Mouse (Mus musculus): ENCODE results near the gene Olfr1368. TPM values are rescaled to one million over a fixed set of nuclear protein-coding genes. Genes with fewer than 3 reads are reported as not detected.
A peak's percentile ranks its signal among the peaks of the same experiment; 100 is the strongest.
"Not testable (repeated sequence)": the region's sequence is repeated elsewhere in the genome, so short reads cannot be mapped to it uniquely, and the experiment has no call there.

The Olfr1368 gene
- total RNA-seq, 2 experiments from 2014 or later = not detected

GRCm38 (mm10) chr13:21169121-21169656, 23.5 kb upstream of the Olfr1368 start:
- intact Hi-C loops (cut with DNase I) = no loop called here
- DNase-seq = no peak

- DNase-seq = peak in 1 of 2 experiments; percentile 39
- intact Hi-C loops (cut with DNase I) = no loop called here
Measured at GRCm38 (mm10) chr13:21168371-21169011, 22.8 kb upstream of the Olfr1368 start.

GRCm38 (mm10) chr13:21167910-21168300, 22.2 kb upstream of the Olfr1368 start:
- DNase-seq = peak in 1 of 2 experiments; percentile 34
- intact Hi-C loops (cut with DNase I) = no loop called here

- intact Hi-C loops (cut with DNase I) = no loop called here
- peak; percentile 75 to 79 for DNase-seq
Measured at GRCm38 (mm10) chr13:21166936-21167909, 21.6 kb upstream of the Olfr1368 start.

GRCm38 (mm10) chr13:21162591-21162990, 16.9 kb upstream of the Olfr1368 start:
- intact Hi-C loops (cut with DNase I) = loop anchor here (5.0 kb wide), 3 partner anchors 70 to 550 kb away; no protein-coding TSS in a partner anchor

GRCm38 (mm10) chr13:21161591-21161990, 15.9 kb upstream of the Olfr1368 start:
- intact Hi-C loops (cut with DNase I) = loop anchor here (2.0 to 5.0 kb wide), 4 partner anchors 71 to 551 kb away; no protein-coding TSS in a partner anchor
- DNase-seq = no peak

More at GRCm38 (mm10) chr13:21162591-21162990, 16.9 kb upstream of the Olfr1368 start:
- DNase-seq = no peak

GRCm38 (mm10) chr13:21160657-21161590, 15.3 kb upstream of the Olfr1368 start:
- intact Hi-C loops (cut with DNase I) = loop anchor here (2.0 to 5.0 kb wide), 4 partner anchors 71 to 551 kb away; no protein-coding TSS in a partner anchor

GRCm38 (mm10) chr13:21160041-21160511, 14.4 kb upstream of the Olfr1368 start:
- intact Hi-C loops (cut with DNase I) = loop anchor here (2.0 to 5.0 kb wide), 4 partner anchors 72 to 552 kb away; no protein-coding TSS in a partner anchor
- no peak for DNase-seq

More at GRCm38 (mm10) chr13:21160657-21161590, 15.3 kb upstream of the Olfr1368 start:
- peak; percentile 93 to 95 for DNase-seq

GRCm38 (mm10) chr13:21159475-21159819, 13.8 kb upstream of the Olfr1368 start:
- intact Hi-C loops (cut with DNase I) = loop anchor here (1.0 to 5.0 kb wide), 4 partner anchors 219 to 862 kb away; partner anchors contain the start of gene Zfp184
- DNase-seq = no peak

GRCm38 (mm10) chr13:21158785-21159474, 13.3 kb upstream of the Olfr1368 start:
- peak; percentile 88 to 91 for DNase-seq
- intact Hi-C loops (cut with DNase I) = loop anchor here (1.0 to 5.0 kb wide), 4 partner anchors 219 to 862 kb away; partner anchors contain the start of gene Zfp184

- no peak for DNase-seq
- intact Hi-C loops (cut with DNase I) = loop anchor here (2.0 to 5.0 kb wide), 3 partner anchors 789 to 861 kb away; partner anchors contain the start of gene Zfp184
Measured at GRCm38 (mm10) chr13:21158071-21158470, 12.4 kb upstream of the Olfr1368 start.

GRCm38 (mm10) chr13:21155888-21156287, 10.2 kb upstream of the Olfr1368 start:
- intact Hi-C loops (cut with DNase I) = loop anchor here (5.0 kb wide), 2 partner anchors 791 to 859 kb away; partner anchors contain the start of gene Zfp184
- no peak for DNase-seq

- intact Hi-C loops (cut with DNase I) = no loop called here
- no peak for DNase-seq
Measured at GRCm38 (mm10) chr13:21142421-21142820, 3.2 kb downstream of the Olfr1368 start.

- intact Hi-C loops (cut with DNase I); DNase-seq: not testable (repeated sequence)
Measured at GRCm38 (mm10) chr13:21129339-21129738, 16.3 kb downstream of the Olfr1368 start, which contains the start of gene Olfr263. Gene Olfr263 (plus strand): TSS chr13:21129639.

- intact Hi-C loops (cut with DNase I) = no loop called here
Measured at GRCm38 (mm10) chr13:21114121-21114520, 31.5 kb downstream of the Olfr1368 start.

GRCm38 (mm10) chr13:21111183-21111582, 34.5 kb downstream of the Olfr1368 start, which contains the start of gene Olfr1369-ps1:
Gene Olfr1369-ps1 (plus strand): TSS chr13:21111483.
- DNase-seq; intact Hi-C loops (cut with DNase I): not testable (repeated sequence)

More at GRCm38 (mm10) chr13:21114121-21114520, 31.5 kb downstream of the Olfr1368 start:
- DNase-seq = no peak

- DNase-seq = no peak
- intact Hi-C loops (cut with DNase I) = no loop called here
Measured at GRCm38 (mm10) chr13:21110441-21110840, 35.2 kb downstream of the Olfr1368 start.

GRCm38 (mm10) chr13:21109759-21110158, 35.9 kb downstream of the Olfr1368 start:
- intact Hi-C loops (cut with DNase I) = no loop called here
- no peak for DNase-seq
